Mouse (Mus musculus) adrenal gland, postnatal 10 days (tissue): ENCODE measurements around the gene Lrrc7. TPM values are rescaled to one million over a fixed set of nuclear protein-coding genes. Genes with fewer than 3 reads are reported as not detected.

Experiments
- DNase-seq: peaks from one replicate; pipeline ENCODE4 v3.0.0; 2021; ENCODE audit warnings: mixed read lengths
- total RNA-seq, 2 experiments: library from RNA; stranded (reverse); gene quantifications; 2 replicates each; pipeline ENCODE4 v1.2.3; 2021

The Lrrc7 gene
- total RNA-seq, 2 experiments from 2014 or later: 0.30 to 0.36 TPM

DNA sequence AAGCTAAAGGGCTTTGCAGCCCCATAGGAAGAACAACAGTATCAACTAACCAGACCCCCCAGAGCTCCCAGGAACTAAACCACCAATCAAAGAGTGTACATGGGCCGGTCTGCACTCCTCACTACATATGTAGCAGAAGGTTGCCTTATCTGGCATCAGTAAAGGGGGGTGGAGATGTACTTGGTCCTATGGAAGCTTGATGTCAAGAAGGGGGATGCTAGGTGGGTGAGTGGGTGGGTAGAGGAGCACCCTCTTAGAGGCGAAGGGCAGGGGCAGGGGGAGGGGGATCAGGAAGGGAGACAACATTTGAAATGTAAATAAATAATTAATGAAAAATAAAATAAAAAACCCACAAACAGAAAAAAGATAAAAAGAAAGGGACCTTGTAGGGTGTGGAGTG lies 496.8 kb downstream of the Lrrc7 start:
- no peak for DNase-seq

DNA sequence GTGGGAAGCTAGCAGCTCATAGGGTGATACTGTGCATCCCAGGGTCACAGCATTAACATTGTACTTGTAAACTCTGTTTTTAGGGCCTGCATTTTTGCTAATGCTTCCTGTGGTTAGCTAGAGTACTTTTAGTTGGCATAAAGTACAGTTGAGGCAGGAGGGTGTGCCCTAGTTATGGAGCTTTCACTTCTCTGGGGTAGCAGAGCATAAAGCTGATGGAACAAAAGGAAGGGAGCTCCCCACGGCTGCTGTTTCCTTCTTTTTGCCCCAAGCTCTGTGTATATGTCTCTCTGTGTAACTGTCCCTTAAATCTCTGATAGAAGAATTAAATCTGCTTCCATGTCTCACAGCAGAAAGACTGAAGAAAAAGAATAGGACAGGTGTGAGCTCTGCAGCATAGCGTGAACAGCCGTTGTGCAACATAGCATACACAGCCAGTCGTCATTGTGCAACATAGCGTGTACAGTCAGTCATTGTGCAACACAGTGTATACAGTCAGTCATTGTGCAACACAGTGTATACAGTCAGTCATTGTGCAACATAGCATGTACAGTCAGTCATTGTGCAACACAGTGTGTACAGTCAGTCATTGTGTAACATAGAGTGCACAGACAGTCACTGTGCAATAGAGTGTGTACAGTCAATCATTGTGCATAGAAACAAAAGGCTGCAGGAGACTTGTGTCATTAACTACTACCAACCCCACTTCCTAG lies 500.1 kb downstream of the Lrrc7 start:
- no peak for DNase-seq

DNA sequence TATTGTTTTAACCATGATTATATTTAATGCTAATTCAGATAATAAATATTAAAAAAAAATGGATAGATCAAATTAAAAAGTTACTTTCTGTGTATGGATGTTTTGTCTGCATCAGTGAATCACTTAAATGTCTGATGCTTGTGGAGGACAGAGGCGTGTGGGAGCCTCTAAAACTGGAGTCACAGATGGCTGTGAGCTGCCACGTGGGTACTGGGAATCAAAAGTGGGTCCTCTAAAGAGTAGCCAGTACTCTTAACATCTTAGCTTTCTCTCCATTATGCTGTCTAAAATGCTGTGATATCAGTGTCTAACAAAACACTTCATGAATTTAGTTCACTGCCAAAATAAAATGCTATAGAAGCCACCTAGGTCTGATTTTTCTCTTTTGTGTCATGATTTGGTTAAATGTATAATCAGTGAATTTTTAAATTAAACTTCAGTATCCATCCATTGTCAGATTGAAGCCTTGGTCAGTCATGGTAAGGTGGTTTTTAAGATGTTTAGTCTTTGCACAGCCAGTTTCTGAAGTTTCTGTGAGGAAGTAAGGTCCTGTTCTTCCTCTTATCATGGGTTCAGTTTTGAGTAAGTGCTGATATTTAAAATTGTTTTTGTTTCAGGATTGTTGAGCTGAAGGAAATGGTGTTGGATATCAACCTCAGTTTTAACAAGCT lies 501.3 kb downstream of the Lrrc7 start:
- no peak for DNase-seq

DNA sequence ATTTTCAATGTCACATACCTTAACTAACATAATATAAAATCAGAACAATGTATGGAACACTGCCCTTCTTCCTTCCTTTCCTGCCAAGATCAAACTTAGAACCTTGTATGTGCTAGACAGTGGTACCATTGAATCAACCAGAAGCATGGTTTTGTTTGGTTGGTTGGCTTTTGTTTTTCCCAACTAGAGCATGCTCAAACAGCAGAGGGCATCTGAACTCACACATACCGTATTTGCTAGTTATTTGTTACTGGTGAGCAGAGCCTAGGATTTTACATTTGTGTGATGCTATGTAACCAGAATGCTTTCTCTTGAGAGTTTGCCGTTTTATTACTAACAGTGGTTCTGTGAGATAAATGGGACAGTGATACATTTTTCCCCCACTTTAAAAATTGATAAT lies 512.5 kb downstream of the Lrrc7 start:
- no peak for DNase-seq

DNA sequence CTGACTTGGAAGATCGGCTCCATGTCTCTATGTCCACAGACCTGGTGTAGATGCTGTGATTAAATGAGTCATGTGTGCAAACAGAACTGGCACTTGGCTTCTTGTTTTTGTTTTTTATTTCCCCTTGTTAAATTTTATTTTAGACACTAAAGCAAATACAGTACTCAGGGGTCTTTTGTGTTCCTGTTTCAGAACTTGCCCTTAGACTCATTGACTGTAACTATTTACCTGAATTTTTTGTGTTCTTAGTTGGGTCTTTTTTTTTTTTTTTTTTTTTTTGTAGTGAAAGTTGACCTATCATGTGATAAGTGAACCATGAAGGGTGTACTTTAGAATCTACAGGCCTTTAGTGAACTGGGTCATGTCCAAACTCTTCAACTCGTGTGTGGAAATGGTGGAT lies 521.3 kb downstream of the Lrrc7 start:
- no peak for DNase-seq

DNA sequence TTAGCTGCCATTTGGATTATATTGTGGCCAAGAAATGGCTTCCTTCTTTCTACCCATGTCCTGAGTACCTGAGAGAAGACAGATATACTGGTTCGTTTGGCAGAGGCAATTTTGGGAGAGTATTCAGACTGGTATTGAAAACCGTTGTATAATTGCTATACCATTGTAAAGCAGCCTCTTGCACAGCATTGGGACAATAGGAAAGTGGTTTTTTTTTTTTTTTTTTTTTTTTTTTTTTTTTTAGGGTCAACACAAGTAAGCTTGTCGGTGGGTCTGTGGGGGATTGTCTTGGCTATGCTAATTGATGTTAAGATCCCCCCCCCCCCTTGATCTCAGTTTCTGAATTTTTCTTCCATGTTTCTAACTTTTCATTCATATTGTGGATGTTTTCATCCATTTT lies 523.9 kb downstream of the Lrrc7 start:
- no peak for DNase-seq

DNA sequence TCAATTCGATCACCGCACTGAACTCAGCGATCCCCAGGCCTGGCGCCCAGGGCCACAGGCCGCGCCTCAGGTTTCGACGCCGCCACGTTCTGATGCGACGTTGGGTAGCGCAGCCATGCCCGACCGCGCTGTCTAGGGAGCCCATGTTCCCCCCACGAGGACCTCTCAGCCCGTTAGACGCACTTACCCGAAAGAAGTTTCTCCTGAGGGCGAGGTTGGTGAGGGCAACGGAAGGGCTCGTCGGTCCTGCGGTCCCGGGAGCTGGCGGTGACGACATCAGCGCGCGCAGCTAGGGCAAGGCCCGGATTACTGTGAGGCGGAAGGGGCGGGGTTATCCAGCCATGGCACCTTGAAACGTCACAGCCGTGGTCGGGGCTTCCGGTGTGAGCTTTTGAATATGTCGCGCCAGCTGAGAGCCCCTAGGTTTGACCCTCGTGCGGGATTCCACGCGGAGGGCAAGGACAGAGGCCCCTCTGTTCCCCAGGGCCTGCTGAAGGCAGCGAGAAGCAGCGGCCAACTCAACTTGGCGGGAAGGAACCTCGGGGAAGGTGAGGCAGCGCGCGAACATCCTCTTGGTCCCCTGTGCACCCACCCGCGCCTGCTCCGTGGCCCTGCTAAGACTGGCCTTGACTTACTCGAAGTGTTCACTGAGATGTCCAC lies 525.6 kb downstream of the Lrrc7 start, which contains the start of the genes Srsf11 and Lrrc40:
Srsf11 (minus strand) TSS at position 311 of the 660 bp plus-strand sequence.
Lrrc40 (plus strand) TSS at position 334 of the 660 bp plus-strand sequence.
- peak; percentile 97 for DNase-seq

DNA sequence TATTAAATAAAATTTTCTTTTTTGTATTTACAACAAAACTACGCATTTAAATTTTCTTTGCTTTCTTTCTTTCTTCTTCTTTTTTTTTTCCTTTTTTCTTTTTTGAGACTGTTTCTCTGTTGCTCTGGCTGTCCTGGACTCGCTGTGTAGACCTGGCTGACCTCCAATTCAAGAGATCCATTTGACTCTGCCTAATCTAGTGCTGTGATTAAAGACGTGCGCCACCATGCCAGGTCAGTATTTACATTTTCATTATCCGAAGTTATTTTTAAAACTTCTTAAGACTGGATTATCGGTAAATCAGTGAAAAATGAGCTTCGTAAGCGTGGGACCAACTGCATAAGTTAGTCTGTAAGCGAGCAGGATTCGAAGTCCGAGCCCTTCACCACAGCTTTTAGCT lies 526.2 kb downstream of the Lrrc7 start:
- DNase-seq: no peak
